Mouse (Mus musculus) heart, adult 8-10 months (tissue): ENCODE results near the gene 4931408C20Rik. TPM values are rescaled to one million over a fixed set of nuclear protein-coding genes. Genes with fewer than 3 reads are reported as not detected.

Experiments used
- DNase-seq: peaks from one replicate; pipeline ENCODE4 v3.0.0; 2022; ENCODE audit warnings: low spot score
- total RNA-seq, 4 experiments: library from RNA; stranded (reverse); gene quantifications; 2 replicates each; pipeline ENCODE4 v1.2.4; 2022

The 4931408C20Rik gene
- not detected for total RNA-seq

DNA sequence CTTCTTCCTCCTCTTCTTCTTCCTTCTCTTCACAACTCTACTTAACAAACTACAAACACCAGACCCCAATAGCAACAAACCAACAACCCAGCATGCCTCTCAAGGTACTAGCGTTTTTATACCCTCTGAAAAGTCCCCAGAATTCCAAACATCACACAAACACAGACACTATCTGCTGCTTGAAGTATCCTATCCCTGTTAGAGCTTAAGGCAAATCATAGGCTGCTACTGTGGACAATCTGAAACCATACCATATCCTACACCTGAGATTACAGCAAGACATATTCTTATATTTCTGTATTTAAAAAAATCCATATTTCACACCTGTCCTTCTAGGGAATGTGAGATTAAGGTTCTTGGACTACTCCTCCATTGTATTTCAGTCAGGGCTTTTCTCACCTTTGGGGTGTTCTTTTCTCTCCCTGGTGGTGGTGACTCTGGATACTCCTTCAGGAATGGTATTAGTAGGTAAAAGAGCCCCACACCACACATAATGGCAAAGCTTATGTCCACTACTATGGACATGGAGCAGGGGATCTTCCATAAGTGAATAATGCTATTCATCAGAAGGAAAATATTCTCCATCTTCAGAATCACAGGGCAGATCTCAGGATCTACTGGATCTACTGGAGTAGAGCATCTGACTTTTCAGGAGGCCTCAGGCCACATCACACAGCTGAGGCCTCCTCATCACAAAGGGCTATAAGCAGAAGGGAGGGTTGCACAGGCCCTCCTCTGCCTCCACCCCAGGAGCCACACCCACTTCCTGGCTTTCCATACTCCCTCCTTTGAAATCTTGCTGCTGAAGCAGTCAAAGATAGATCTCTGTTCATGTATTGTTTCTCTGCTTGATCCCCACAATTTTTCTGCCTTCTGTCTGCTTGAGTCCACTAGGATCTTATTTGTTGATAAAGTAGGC is at the start of gene 4931408C20Rik:
Gene 4931408C20Rik (minus strand): TSS at position 619 of the 919 bp plus-strand sequence.
- peak; percentile 11 for DNase-seq

DNA sequence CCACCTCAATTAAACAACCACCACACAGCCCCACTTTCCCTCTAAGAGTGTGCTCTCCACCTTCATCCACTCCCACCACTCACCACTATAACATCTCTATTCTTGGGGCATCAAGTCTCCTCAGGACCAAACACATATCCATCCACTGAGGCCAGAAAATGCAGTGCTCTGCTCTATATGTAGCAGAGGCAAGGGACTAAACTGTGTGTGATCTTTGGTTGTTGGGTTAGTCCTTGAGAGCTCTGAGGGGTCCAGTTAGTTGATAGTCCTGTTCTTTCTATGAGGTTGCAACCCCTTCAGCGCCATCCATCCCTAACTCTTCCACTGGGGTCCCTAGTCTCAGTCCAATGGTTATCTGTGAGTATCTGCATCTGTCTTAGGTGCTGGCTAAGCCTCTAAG is 666 bp upstream of the 4931408C20Rik start:
- no peak for DNase-seq

DNA sequence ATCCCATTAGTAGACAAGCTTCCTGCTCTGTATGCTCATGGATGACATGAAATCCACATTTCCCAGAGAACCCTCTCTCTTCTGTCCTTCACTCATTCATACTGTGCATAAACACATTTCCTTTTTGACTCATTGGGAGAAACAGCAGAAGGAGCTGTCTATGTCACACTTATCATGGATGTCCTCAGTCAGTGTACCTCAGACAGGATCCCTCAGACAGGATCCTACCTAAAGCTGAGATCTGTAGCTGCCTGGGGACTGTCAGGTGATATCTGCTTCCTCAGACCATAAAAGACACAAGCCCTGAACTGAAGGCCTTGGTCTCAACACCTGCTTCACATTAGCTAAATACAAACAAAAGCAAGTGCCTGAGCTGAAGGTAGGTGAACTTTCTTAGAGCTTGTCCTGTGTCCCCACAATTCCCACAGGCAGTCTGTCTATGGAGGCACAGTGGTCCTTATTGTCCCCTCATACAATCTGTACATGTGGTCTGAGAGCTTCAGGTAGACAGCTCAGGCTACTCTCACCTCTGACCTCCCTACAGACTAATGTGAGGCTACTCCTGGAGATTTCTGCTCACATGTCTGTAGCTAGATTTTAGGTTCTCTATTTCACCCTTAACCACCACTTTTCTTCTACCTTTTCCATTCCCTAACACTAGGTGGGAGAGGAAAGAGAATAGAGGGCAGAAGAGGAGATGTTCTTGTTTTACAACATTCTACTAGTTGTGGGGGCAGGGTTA is 1.1 kb downstream of the 4931408C20Rik start:
- DNase-seq, result no peak

DNA sequence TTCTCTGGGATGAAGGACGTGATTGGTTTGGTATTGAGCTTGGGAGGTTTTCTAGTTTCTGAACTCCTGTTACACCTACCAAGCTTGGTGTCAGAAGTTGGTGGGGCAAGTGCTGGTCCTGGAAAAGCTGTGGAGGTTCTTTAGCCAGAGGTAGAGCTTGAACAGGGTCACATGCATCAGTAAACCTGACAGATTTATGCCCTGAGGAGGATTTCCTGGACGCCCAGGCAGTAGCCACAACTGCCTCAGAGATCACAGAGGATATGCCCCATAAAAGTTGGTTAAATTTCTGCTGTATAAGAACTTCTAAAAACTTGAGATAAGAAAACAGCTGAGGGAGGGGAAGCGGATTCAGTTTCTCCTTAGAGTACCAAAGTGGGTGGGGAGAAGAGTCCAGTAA is 1.9 kb downstream of the 4931408C20Rik start:
- no peak for DNase-seq

DNA sequence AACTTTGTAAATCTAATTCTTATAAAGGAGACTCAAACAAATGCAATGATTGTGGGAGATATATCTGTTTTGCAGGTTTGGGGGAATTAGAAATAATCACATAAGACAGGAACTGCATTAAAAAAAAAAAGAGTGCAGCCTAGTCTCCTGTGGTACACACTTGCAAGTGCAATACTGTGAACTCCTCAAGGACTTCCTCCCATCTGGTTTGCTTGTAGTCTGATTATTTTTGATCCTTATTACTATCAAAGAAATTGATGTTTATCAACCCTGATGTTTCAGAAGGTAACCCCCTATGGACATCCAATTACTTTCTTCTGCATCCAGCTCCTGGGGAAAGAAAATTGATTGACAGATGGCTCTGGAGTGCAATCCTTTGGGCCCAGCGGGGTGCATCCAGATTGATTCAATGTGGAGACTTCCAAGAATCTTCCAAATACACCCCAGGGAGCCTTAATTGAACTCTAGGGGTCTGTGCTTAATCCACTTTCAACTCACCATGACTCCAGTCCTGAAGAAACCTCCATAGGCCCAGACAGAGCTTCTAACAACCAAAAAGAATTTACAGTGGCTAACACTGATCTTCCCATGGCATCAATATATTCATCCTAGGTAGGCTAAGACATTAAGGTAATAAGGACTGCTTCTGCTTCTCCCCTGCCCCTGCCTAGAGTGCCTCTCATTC is 37.4 kb downstream of the 4931408C20Rik start:
- DNase-seq, result no peak

DNA sequence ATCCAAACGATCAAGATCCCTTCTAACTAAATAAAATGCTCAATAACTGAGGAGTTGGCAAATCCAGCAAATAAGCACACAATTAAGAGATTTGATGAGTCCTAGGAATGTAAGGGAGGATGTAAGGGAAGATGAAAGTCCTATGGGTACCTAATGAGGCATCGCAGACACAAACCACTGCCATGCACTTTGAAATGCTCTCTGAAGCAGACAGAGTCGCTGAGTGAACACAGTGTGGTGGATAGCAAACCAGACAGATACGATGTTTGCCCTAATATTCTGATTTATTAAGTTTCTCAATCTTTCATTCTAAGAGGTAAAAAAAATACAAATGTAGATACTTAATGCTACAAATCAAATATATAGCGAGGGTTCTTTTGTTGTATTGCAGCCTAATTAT is 51.2 kb downstream of the 4931408C20Rik start:
- DNase-seq, result no peak
